Mouse (Mus musculus): ENCODE results near the gene Cep83. TPM values are rescaled to one million over a fixed set of nuclear protein-coding genes. Genes with fewer than 3 reads are reported as not detected.

Cep83 gene
- polyA plus RNA-seq, 1 experiment from 2014 or later: 23.0 TPM

DNA sequence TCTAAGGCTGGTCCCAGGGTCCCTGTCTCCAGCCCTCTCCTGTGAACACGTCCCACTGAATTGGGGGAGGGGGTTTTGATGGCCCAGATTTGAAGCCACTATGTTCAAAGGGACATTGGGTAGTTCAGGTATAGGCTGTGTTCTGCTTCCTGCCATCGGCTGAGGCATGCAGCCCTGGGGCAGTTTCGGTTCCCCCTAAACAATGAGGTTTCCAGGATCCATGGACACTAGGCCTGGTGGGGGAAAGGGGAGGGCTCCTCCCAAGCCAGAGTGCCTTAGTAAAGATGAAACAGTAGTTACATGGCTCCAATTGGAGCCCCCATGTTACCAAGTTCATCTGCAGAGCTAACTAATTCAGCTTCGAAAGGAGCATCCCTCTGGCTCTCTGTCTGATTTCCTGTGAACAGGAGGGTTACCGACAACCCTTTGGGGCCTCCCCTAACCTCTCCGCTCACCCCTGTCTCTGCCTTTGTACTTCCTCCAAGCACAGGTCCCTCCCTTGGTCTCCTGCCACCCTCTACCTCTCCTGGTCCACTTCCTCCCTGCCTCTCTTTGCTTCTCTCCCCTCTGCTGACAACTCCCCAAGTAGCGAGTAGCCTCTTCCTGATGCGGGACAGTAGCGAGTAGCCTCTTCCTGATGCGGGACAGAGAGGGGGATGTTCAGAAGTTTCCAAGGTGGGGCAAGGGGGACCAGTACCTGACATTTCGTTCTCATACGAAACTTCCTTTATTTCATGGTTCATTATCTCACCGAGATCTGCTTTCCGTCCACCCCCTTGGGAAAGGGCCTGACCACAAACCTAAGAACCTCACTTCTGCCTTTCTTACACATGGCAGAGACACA is 139.7 kb downstream of the Cep83 start:
- no peak overlapping the region for H3K27ac ChIP-seq (ENCODE audit: low read depth, low read length)

DNA sequence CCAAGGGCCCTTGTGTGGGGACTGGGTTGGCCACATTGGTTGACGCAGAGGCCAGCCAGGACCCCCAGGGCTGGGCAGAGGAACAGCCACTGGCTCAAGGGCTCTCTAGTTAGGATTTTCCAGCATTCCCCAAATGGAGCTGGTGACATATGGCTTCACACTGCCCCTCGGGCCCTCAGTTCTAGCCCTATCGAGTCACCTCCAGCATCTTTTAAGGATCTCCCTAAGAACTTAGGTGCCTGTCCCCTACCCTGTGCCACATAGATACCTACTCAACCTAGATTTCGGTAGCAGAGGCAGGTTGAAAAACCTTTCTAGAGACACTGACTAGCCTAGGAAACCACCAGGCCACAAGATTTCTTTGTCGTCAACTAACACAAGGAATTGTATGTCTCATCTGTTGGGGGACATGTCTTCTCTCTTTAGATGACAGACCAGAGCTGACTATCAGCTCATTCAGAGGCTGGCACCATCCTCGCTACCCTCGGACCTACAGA is 140.3 kb downstream of the Cep83 start:
- DNase-seq (ENCODE audit: low spot score, missing footprints): no peak
- Histone ChIP-seq H3K4me1 (ENCODE audit: control insufficient read depth, insufficient read depth, low read length) (no peaks in the 10 kb centered on the region; the same call in 1 of the 2 replicates), H3K36me3 (ENCODE audit: control insufficient read depth, insufficient read depth, low read length) (no peaks in the 10 kb centered on the region; the same call in 1 of the 2 replicates)

More for the DNA sequence above, 139.7 kb downstream of the Cep83 start:
- DNase-seq (ENCODE audit: low spot score, missing footprints) (no peak), ATAC-seq (ENCODE audit: low FRiP score) (no peak)
- no peaks in the 10 kb centered on the region for H3K9me3 ChIP-seq (ENCODE audit: control insufficient read depth, low read length)
- H3K27me3 ChIP-seq (ENCODE audit: control insufficient read depth, insufficient read depth, low read length): no peaks in the 10 kb centered on the region
- H3K4me3 ChIP-seq (ENCODE audit: low read depth, low read length): no peak overlapping the region
- no peaks in the 10 kb centered on the region; the same call in 1 of the 2 replicates for H3K4me1 ChIP-seq (ENCODE audit: control insufficient read depth, insufficient read depth, low read length)
- H3K4me2 ChIP-seq: no peak overlapping the region
- WGBS: 89% methylated on average over 14 of the region's 14 CpGs
- H3K9ac ChIP-seq (ENCODE audit: low read length): no peak overlapping the region
- H3K36me3 ChIP-seq (ENCODE audit: control insufficient read depth, insufficient read depth, low read length): no peaks in the 10 kb centered on the region; the same call in 1 of the 2 replicates

GRCm38 (mm10) chr10:94829407-94829806 is 141.0 kb downstream of the Cep83 start:
- no peak for ATAC-seq (ENCODE audit: low FRiP score)

More for the DNA sequence above, 140.3 kb downstream of the Cep83 start:
- H3K4me2 ChIP-seq: no peak overlapping the region
- no peak overlapping the region for H3K4me3 ChIP-seq (ENCODE audit: low read depth, low read length)
- no peaks in the 10 kb centered on the region for H3K9me3 ChIP-seq (ENCODE audit: control insufficient read depth, low read length)
- no peaks in the 10 kb centered on the region for H3K27me3 ChIP-seq (ENCODE audit: control insufficient read depth, insufficient read depth, low read length)
- ATAC-seq (ENCODE audit: low FRiP score): no peak
- WGBS: 93% methylated on average over 7 of the region's 7 CpGs
- H3K27ac ChIP-seq (ENCODE audit: low read depth, low read length): no peak overlapping the region
- H3K9ac ChIP-seq (ENCODE audit: low read length): no peak overlapping the region

DNA sequence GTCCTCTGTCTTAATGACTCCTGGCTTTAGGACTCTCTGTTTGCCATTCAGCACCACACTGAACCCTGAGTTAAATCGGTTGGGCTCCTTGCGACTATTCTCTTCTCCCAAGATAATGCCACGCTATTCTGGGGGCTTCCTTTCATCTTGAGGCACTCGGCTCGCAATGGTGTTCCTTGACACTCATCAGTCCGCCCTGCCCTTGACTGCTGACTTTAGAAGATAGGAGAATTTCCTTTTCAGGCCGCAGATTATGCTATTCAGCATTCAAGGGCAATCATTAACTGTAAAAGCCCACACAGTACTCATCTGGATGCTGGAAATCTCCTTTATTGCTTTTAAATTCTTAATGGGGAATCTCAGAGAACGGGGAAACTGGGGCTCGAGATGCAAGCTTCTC is 147.4 kb downstream of the Cep83 start:
- Histone ChIP-seq H3K36me3 (ENCODE audit: control insufficient read depth, insufficient read depth, low read length) (no peaks in the 10 kb centered on the region), H3K9ac (ENCODE audit: low read length) (no peak overlapping the region), H3K27ac (ENCODE audit: low read depth, low read length) (no peak overlapping the region), H3K27me3 (ENCODE audit: control insufficient read depth, insufficient read depth, low read length) (no peaks in the 10 kb centered on the region), H3K9me3 (ENCODE audit: control insufficient read depth, low read length) (no peaks in the 10 kb centered on the region), H3K4me1 (ENCODE audit: control insufficient read depth, insufficient read depth, low read length) (no peaks in the 10 kb centered on the region), H3K4me3 (ENCODE audit: low read depth, low read length) (no peak overlapping the region), H3K4me2 (no peak overlapping the region)
- 89% methylated on average over 9 of the region's 9 CpGs for WGBS
- DNase-seq (ENCODE audit: low spot score, missing footprints): no peak
- ATAC-seq (ENCODE audit: low FRiP score): no peak

More at GRCm38 (mm10) chr10:94829407-94829806, 141.0 kb downstream of the Cep83 start:
- Histone ChIP-seq H3K9ac (ENCODE audit: low read length) (no peak overlapping the region), H3K4me2 (no peak overlapping the region), H3K27me3 (ENCODE audit: control insufficient read depth, insufficient read depth, low read length) (no peaks in the 10 kb centered on the region), H3K4me1 (ENCODE audit: control insufficient read depth, insufficient read depth, low read length) (no peaks in the 10 kb centered on the region; the same call in 1 of the 2 replicates), H3K27ac (ENCODE audit: low read depth, low read length) (no peak overlapping the region), H3K9me3 (ENCODE audit: control insufficient read depth, low read length) (no peaks in the 10 kb centered on the region), H3K36me3 (ENCODE audit: control insufficient read depth, insufficient read depth, low read length) (no peaks in the 10 kb centered on the region; the same call in 1 of the 2 replicates), H3K4me3 (ENCODE audit: low read depth, low read length) (no peak overlapping the region)
- 91% methylated on average over 6 of the region's 6 CpGs for WGBS
- DNase-seq (ENCODE audit: low spot score, missing footprints): no peak

Data from midbrain, embryonic 11.5 days (tissue).